Mouse (Mus musculus): ENCODE data around the gene Soat1.

DNA sequence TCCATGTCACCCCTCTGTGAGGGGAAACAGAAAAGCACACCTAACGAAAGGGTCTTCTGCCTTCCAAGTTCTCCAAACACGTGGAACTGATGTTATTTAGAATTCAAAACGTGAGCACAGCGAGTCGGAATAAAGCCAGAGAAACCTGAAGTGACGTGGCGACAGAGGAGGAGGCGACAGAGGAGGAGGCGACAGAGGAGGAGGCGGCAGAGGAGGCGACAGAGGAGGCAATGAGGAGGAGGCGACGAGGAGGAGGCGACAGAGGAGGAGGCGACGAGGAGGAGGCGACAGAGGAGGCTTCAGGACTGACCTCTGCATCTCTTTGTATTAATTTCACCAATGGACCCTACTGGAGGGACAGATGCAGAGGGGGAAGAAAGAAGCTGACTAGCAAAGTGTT is 24.4 kb downstream of the Soat1 start:
- TF ChIP-seq POLR2A (IDR thresholded peaks at IDR 0.05; ENCODE audit: low read depth, low read length) (no peak), CTCF (conservative IDR thresholded peaks at IDR 0.05; ENCODE audit: insufficient read depth, insufficient read length, low read depth, low read length) (no peak)
